Mouse (Mus musculus): ENCODE measurements around the gene Tsen2.

The Tsen2 gene

DNA sequence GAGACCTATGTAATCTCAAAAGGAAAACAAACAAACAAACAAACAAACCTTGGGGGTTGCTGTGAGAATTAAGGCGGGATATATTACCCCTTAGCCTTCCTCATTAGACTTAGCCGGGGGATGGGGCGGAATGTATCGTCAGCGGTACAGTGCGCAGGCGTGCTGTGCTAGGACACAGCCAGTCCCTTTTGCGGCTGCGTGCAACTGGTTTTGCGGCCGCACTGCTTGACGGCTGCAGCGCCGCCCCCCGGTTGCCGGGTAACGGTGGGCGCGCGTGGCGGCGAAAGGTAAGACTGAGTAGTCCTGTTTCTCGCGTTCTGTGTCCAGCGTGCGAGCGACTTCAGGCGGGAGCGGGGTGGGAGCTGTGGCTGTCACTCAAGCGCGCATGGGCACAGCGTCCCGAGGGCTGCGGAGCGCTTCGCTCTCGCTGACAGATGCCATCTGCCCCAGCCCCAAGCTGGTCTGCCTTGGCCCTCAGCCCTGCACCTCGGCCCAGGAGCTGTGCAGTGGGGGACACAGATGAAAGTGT is at the start of gene Tsen2:
Tsen2 (plus strand) TSS at position 223 of the 529 bp plus-strand sequence.
- DNase-seq (ENCODE audit: extremely low read depth, insufficient read length, low spot score) = peak; percentile 100

DNA sequence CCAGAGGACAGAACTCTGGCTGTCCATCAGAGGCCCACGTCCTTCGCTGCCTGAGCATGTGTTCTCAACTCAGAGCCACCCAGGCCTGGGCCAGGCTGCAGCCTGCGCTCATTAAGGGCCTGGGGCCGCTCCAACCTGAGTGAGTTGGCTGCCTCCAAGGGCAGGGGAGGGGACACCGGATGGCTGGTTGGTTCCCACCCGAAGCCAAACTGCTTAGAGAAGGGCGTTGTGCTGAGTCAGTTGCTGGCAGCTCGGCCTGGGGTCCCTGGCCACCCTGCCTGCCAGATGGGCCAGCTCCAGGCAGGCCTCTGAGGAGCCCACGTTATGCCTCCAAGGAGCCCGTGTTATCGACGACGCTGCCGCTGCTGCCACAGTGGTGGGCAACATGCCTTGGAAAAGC is 44.9 kb upstream of the Tsen2 start:
- no peak for DNase-seq (ENCODE audit: extremely low read depth, insufficient read length, low spot score)

DNA sequence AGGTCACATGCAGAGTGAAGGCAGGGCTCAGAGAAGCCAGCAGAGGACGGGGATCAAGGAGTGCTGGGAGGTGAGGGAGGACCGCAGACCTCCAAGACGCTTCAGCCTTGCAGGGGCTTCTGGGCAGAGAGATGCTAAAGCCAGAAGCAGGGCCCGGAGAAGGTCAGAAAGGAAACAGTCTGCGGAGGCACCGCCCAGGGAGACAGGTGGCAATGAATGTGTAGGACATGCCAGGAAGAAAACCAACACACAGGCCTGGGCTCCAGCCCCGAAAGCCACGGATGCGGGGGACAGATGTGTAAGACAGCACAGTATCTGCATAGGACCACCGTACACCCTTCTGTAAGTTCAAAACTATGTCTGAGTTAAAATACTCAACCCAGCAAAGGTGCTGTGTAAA is 44.2 kb upstream of the Tsen2 start:
- DNase-seq (ENCODE audit: extremely low read depth, insufficient read length, low spot score) = no peak

DNA sequence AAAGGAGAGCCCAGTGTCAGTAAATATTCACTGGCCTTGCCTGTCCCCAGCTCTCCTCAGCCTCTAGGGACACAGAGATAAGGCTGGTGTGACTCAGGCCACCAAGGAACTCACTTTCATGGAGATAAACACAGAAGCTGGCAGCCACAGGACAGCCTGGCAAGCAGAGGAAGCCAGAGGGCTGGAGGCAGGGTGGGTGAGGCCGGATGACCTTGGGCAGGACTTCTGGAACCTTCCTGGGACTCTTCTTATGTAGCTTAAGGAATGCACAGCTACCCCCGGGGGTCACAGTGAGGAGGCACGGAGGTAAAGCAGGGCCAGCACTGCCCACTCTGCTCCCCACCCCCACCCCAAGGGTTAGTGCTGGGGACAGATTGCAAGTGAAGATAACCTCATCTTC is 43.3 kb upstream of the Tsen2 start:
- peak; percentile 47 for DNase-seq (ENCODE audit: extremely low read depth, insufficient read length, low spot score)

DNA sequence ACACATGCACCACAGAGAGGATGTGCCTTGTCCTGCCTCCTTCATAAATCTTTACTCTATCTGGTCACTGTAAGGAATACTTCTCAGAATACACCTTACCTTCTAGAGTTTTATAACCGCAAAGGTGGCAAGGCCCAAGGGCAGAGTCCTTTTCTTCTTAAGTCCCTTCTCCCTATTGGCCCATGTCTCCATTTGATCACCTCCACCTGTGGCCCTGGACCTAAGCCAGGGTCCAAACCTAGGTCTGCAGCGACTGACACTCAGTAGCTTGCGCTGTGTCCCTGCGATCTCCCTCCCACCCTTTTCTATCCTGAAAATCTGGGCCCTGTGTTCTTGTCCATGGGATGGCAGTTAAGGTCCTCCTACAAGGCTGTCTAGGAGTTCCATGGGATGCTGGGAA is 41.4 kb upstream of the Tsen2 start:
- no peak for DNase-seq (ENCODE audit: extremely low read depth, insufficient read length, low spot score)

DNA sequence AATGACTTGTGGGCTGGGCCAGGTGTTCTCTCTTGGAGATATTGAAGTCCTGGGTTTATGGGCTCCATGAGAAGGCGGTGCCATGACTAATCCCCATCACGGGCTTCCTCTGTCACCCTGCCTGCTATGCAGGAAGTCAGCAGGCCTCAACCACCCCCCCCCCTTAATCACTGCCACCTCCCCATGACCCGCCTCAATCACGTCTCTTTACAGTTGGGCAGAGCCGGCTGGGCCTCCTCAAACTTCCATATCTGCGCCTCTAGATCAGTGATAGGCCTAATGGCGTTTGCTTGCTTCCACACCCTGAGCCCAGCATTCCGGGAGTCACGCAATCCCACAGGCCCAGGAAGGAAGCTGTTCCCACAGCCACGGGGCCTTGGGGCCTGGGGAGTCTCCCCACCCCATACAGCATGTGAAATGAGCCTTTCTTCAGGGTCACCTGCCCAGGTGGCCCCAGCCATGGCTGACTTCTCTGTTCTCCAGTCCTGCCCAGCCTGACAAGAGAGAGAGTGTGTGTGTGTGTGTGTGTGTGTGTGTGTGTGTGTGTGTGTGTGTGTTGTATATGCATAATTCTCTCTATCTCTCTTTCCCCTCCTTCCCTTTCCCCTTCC is 40.8 kb upstream of the Tsen2 start:
- DNase-seq (ENCODE audit: extremely low read depth, insufficient read length, low spot score) = no peak

DNA sequence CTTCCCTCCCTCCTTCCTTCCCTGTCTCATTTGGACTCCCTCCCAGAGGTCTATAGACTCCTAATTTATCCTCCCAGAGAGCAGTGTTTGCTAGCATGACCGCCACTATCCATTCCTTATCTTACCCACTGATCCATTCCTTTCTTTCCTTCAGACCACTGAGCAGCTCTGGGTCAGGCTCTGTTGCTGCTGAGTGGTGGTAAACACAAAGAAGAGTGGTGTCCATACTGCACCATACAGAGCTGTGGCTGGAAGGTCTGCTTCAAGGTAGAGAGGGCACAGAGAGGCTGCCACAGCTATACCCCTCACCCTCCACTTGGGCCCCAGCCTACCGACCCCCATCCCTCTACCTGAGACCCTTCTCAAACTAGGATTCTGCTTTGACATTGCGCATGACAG is 40.3 kb upstream of the Tsen2 start:
- no peak for DNase-seq (ENCODE audit: extremely low read depth, insufficient read length, low spot score)

DNA sequence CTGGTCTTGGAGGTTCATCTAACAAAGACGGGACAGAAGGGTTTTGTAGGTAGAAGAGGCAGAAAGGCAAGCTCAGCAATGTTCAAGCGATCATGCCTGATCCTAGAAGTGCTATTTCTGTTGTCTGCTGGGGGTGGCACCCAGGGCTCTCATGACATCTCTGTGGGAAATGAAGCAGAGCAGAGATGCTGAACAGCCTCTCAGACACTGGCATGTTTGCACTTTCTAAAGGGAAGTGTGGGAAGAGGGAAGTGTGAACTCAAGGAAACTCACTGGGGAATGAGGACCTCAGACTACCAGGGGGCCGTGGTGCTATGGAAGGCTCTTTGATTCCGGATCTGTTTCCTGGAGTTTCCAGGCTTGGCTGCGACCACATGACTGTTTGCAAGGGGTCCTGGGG is 39.5 kb upstream of the Tsen2 start:
- DNase-seq (ENCODE audit: extremely low read depth, insufficient read length, low spot score) = no peak

DNA sequence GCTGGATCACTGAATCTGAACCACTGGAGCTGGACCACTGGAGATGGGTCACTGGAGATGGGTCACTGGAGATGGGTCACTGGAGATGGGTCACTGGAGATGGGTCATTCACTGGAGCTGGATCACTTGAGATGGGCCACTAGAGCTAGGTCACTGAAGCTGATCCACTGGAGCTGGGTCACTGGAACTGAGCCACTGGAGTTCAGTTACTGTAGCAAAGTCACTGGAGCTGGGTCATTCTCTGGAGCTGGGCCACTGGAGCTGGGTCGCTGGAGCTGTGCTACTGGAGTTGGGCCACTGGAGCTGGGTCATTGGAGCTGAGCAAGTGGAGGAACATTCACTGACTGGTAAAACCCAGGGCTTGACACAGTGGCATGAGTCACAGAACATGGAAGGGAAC is 38.0 kb upstream of the Tsen2 start:
- no peak for DNase-seq (ENCODE audit: extremely low read depth, insufficient read length, low spot score)

DNA sequence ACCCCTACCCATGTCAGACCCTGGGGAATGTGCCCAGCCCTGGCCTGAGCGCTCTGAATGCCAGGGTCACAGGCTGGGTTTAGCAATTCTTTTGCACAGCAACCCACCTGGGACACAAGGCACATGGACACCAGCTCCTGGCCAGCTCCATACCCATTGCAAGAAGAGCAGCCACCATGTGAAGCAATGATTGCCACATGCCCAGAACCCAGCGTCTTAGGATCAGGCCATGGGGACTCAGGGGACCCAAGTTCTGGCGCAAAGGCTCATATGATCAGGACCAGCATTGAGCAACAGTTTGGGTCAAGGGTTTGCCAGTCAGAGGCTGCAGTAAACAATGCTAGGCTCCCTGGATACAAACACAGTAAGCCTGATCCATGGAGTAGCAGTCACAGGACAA is 33.0 kb upstream of the Tsen2 start:
- no peak for DNase-seq (ENCODE audit: extremely low read depth, insufficient read length, low spot score)

DNA sequence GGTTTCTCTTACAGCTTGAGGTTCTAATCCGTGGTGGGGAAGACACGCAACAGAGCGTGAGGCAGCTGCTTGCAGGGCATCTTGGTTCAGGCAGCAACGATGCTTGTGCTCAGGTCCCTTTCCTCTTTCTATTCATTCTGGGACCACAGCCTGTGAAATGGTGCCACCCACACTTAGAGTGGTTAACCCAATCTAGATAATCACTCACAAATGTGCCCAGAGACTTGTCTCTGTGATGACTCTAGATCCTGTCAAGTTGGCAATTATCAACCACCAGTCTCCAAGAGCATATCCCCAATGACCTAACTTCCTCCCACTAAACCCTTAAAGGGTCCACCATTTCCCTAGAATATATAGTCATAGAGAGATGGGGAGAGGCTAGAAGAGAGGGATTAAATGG is 31.3 kb upstream of the Tsen2 start:
- no peak for DNase-seq (ENCODE audit: extremely low read depth, insufficient read length, low spot score)

DNA sequence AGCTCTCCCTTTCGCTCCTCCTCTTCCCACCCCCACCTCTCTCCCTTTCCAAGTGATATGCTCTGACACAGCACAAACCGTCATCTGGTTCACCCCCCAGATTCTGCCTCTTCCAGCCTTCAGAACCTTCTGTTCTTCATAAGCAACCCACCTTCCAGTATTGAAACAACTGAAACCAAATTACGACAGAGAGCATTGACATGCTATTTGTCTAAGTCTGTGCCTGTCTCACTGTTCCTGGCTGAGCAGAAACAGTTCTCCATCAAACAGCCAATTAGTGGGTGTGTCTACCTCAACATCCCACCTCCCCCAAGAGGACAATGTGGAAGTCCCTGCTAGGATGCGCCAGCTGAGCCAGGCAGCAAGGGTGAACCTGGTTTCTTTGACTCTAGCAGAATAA is 26.6 kb upstream of the Tsen2 start:
- DNase-seq (ENCODE audit: extremely low read depth, insufficient read length, low spot score) = no peak

DNA sequence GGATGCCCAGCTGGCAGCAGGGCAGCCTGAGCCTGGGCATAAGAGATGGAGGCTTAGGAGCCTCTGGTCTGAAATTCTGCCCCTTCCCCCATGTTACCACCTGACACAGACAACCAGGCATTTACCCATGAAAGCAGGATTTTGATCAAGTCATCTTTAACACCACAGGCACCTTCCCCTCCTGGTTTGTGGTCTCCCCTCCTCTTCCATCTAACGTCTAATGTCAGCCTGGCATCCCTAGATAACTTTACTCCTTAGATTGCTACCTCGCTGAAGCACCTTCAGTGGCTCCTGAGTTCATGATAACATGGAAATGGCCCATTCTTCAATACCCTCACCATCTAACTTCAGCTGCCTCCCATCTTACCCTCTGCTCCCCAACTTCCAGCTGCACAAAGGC is 26.1 kb upstream of the Tsen2 start:
- DNase-seq (ENCODE audit: extremely low read depth, insufficient read length, low spot score) = no peak

DNA sequence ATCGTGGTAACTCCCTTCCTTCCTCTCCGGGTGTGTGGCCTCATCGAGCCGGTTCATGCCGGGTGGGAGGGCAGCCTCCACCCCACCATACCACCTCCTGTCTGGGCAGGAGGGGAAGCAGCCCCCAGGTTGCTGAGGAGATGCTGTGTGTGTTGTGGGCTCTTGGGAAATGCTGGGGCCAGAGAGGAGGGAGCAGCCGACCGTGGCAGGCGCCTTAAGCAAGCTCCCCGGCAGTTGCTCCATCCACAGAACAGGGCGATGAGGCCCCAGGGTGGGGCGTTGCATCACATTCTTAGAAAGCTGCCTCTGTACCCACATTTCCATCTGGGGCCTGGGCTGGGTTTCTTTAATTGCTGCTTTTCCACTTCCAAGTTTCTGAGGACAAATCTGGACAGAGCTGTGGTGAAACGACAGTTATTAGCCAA is 25.2 kb upstream of the Tsen2 start:
- peak; percentile 53 for DNase-seq (ENCODE audit: extremely low read depth, insufficient read length, low spot score)

DNA sequence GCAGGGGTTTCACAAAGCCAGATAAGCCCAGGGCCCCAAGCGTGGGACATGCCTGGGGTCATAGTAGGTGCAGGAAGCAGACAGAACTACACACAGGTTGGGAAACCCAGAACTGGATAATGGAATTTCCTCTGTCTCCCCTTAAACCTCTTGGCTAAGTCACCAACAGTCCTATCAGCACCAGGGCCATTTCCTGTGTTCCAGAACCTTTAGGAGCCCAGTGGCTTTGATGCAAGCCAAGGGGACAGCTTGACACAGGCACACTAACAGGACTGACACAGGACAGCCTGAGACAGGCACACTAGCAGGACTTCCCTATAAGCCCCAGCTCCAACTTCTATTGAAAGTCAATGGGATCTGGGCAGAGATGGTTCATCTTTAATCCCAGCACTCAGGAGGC is 22.5 kb upstream of the Tsen2 start:
- DNase-seq (ENCODE audit: extremely low read depth, insufficient read length, low spot score) = no peak

DNA sequence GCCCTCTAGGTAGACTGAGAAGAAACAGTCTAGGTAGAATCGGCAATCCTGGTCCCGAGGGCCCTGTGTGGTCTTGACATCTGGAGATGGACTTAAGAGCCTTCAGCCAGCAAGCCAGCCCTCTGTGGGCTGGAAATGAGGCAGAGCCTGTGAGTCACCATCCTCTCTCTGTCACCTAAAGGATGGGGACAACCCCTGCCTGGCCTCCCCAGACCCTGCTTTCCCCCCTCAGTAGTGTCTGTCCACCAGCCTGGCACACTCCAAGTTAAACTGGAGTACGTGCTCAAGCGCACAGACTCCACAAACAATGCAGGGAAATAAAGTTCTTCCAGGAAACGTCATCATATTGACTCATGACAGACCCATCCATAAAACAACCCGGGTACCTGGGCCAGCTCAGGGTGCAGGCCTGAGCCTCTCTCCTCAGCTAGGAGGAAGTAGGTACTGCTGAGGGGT is 21.7 kb upstream of the Tsen2 start:
- DNase-seq (ENCODE audit: extremely low read depth, insufficient read length, low spot score) = peak; percentile 80

DNA sequence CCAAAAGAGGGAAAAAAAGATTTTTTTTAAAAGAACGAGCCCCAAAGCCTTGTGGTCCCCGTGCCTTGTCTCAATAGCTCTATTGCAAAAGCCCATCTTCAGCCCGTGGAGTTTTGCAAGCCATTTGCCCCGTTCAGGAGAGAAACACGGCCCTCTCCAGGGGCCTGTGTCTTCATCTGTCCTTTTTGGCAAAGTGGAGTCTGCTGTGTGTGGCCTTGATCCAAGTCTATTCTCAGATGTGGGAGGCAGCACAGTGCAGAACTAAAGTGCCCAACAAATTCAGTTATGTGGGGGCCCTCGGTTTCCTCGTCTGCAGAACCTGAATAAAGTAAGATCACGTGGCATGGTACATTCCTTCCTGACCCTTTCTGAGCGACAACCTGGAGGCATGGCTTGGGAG is 21.3 kb upstream of the Tsen2 start:
- peak; percentile 59 for DNase-seq (ENCODE audit: extremely low read depth, insufficient read length, low spot score)

DNA sequence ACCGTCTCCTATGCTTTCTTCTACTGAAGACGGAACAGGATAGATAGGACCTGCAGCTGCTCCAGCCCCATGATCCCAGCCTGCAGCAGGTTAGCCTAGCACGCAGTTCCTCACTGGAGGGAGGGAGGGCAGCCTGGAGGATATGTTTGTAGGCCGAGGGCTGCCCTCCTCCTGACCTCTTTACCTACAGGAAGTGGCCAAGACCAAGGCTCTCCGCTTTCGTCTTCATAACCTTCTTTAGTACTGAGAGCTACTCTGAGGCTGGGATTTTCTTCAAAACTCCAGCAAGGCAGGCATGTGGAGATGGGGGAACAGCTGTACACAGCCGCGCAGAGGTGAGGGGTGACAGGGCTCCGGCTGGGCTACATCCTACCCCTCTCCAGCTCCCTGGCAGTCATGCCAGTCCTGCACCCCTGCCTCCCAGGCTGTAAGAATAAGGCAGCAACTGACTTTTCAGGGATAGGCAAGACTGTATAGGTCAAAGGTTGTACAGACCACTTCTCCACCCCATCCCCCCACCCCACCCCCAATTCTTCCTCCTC is 19.9 kb upstream of the Tsen2 start:
- DNase-seq (ENCODE audit: extremely low read depth, insufficient read length, low spot score) = no peak

DNA sequence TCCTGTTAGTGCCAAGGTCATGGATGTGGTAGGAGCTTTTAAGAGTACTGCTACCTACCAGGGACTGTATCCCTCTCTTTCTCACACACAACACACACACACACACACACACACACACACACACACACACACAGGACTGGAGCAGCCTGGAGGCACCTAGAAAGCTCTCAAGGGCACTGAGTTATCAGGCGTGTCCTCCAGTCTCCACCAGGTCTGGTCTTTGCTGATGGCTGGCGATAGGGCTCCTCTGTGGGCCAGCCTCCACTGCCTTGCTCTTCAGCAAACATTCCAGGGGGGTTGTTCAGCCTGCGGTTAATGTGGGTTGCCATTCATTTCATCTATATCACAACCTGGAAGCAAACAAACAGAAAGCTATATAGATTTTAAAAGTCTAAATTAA is 17.0 kb upstream of the Tsen2 start:
- DNase-seq (ENCODE audit: extremely low read depth, insufficient read length, low spot score) = no peak

DNA sequence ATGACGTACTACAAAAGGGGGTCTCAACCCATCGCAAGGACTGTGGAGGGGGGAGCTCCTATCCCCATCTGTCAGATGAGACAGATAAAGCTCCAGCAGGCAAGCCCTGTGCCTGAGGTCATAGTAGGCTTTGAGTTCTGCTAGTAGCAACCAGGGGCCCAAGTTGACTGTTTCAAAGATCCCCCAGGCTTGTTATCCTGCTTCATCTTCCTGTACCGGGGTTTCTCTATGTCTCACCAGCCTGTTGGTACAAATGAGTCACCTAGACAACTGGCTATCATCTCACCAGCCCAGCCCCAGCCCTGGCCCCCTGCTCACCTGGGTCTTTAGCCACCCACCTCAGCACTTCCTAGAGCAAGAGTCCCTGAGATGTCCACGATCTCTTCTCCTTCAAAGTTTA is 16.1 kb upstream of the Tsen2 start:
- DNase-seq (ENCODE audit: extremely low read depth, insufficient read length, low spot score) = no peak

DNA sequence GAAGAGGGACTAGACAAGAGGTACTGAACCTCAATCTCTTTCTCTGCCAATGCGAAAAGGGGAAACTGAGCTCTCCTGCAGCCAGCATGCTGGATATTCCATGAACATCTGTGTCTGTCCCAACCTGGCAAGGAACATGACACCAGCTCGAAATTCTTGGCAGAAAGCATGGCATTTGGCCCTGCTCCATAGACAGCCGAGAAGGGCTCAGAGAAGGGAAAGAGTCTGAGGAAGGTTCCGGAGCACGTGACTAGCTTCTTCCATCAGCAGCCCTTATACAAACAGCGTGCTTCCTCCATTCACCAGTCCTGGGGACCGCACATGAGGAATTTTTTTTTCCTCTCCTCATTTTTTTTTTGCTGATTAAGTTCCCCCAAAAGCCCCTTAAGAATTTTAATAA is 9.8 kb upstream of the Tsen2 start:
- peak; percentile 66 for DNase-seq (ENCODE audit: extremely low read depth, insufficient read length, low spot score)

DNA sequence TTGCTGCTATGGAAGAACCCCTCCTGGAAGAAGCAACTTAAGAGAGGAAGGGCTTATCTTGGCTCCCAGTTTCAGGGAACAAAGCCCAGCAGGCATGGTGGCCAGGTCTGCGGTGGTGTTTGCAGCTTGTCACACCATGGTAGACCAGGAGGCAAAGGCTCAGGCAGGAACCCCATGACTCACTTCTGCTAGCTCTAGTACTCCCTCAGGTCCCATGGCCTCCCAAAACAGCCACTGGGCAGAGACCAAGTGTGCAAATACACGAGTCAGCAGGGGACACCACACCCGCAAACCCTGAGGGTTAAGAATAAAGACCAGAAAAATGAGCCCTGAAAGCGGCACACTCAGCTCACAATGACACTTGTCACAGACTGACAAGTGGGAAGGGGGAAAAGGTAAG is 8.3 kb upstream of the Tsen2 start:
- no peak for DNase-seq (ENCODE audit: extremely low read depth, insufficient read length, low spot score)
